Mouse (Mus musculus): ENCODE measurements around the gene Osbpl5.

GRCm38 (mm10) chr7:143800770-143801169 is 44.0 kb upstream of the Osbpl5 start:
- no peak for TF ChIP-seq CHD2 (IDR thresholded peaks at IDR 0.05; ENCODE audit: low read depth, low read length)
- no peak for TF ChIP-seq ZNF384 (IDR thresholded peaks at IDR 0.05; ENCODE audit: low read depth, low read length)

Measured in ES-E14 (cell line).